In genomic region chr6:90533505-90533904, GRCm38 (mm10) we compare ENCODE assay signal across 1 mouse cellular context.
TF ChIP-seq lines count a peak whose summit lies in the region.

No protein-coding gene starts in this region.

TF ChIP-seq in MEL, 35 proteins besides CTCF, POLR2A, EP300 and RAD21:
- TF ChIP-seq SMC3 (IDR thresholded peaks at IDR 0.05; ENCODE audit: low read depth, low read length): peak; percentile 21; the same call in 1 of the 2 replicates
- TF ChIP-seq CHD1 (IDR thresholded peaks at IDR 0.05; ENCODE audit: low read depth, low read length): no peak
